Mouse (Mus musculus): ENCODE measurements at regions not wholly inside any gene's neighbourhood (a gene's known extent, or its start where the extent isn't known, plus 50 kb on each side); places are given as distances from the start of the nearest gene placed in this dataset.

DNA sequence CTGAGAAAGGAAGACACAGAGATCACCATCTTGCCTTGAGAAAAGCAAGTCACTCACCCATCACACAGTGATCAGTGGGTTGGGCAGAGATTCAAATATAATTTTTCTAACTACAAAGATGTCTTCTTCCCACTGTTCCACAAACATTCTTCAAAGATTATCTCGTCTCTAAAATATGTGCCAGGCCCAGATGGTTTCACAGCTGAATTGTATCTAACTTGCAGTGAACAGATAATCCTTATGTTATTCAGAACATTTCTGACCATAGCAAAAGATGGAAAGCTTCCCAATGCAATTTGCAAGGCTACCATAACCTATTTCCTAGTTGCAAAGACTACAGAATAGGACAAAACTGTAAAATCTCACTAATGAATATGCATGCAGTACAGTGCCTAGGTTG lies 488.3 kb upstream of the Mpdz start:
- in situ Hi-C loops (cut with MboI; ENCODE audit: low pct_unique_long_range_greater_than_20kb in 1 of 2, low sequenced_read_pairs in 2 of 2, unreplicated experiment in 1 of 2), result no loop called here

DNA sequence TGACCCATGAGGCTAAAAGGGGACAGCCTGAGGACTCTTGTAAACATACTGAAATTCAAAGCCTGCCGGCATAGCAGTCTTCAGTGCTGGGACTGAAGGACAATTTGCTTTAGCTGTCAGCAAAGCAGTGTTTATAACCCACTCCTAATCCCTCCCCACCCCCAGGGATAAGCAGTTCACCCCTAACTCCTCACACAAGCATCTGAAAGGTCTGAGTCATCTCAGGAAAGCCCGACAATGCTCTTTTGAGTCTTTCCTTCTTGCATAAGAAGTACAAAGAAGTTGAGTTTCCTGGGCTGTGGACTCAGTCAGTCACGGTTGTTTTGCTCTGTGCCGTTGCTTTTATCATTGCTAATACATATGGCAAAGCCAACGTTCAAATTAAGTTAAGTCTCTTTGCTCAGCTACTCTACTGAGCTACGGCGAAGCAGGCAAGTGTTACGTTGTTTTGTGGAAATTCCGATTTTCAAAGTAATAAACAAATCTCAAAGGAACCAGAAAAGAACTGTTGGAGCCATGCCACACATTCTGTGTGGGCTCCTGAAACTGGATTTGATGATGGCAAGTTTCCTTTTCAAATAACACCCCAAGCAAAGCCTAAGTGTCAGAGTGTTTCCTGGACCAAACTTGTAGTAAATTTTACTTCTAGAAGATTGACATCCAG lies 486.1 kb upstream of the Mpdz start:
- in situ Hi-C loops (cut with MboI; ENCODE audit: low pct_unique_long_range_greater_than_20kb in 1 of 2, low sequenced_read_pairs in 2 of 2, unreplicated experiment in 1 of 2), result no loop called here

DNA sequence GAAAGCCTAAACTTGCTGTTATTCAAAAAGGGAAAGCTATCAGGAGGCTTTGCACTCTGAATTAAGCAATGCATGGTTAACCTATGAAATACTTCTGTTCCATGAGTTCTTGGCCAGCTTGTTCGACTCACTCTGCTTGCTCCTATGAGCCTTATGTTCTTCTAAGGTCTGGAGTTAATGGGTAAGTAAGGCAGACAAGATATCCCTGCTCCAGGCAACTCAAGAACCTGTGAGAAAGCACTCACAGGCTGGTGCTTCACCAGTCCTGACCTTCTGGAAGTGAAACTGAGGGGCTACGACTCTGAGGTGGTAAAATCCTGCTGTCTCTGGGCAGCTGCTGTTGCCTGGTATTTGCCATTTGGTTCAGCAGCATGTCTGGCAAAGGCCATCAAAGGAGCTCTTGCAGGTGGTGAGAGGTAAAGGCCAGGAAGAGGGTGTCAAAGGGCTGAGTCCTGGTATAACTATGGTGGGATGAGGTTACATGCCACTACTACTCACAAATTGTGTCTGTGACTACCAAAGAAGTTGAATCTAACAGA lies 484.6 kb upstream of the Mpdz start:
- in situ Hi-C loops (cut with MboI; ENCODE audit: low pct_unique_long_range_greater_than_20kb in 1 of 2, low sequenced_read_pairs in 2 of 2, unreplicated experiment in 1 of 2), result no loop called here

DNA sequence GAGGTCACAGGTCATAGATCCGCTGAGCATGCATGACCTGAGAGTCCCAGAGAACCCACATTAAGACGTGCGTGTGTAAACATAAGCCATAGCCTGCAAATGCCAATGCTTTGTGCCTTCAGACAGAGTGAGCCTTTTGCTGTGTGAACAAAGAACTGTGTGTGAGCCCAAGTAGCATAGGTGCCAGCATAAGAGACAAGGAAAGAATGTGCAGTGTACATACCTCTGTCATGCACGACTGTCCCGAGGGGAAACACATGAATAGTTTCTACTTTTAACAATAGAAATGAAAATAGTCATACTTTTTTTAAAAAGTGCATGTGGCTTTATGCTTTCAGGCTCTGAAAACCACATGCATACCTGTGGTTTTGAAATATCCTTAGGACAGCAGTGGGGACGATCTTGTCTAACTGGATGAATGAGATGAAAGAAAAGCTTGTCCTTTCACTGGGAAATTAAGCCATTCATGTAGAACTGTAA lies 484.1 kb upstream of the Mpdz start:
- in situ Hi-C loops (cut with MboI; ENCODE audit: low pct_unique_long_range_greater_than_20kb in 1 of 2, low sequenced_read_pairs in 2 of 2, unreplicated experiment in 1 of 2), result no loop called here

DNA sequence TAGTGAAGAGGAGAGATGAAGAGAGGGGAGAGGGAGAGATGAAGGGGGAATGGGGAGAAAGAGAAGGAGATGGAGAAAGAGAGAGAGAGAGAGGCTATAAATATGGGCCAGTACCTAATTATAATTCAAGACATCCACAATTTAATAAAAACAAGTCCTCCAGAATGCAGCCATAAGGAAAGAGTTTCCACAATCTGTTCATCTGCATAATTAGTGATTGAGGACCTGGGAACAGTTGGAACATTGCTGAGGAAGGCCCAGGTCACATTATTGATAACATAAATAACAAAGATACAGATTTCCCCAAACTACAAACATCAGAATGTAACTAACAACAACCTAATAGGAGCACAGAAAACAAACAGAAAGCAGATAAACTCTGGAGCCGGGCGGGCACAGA lies 483.0 kb upstream of the Mpdz start:
- in situ Hi-C loops (cut with MboI; ENCODE audit: low pct_unique_long_range_greater_than_20kb in 1 of 2, low sequenced_read_pairs in 2 of 2, unreplicated experiment in 1 of 2), result no loop called here

DNA sequence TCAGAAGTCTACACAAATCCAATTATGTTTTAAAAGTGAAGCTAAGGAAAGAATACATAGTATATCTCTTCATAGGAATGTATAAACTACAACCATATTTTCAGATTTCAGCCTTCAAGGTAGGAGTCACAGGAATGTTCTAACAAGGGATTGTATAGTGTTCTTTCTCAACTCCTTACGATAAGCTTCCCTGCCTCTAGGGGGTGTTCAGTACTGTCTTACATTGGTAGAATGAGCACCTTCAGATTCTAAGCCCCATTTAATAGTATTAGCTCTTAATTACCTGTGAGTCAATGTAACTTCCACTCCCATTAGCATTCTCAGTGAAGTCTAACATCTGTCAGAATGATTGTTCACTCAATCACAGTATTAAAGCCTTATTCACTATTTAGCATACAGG lies 481.5 kb upstream of the Mpdz start:
- in situ Hi-C loops (cut with MboI; ENCODE audit: low pct_unique_long_range_greater_than_20kb in 1 of 2, low sequenced_read_pairs in 2 of 2, unreplicated experiment in 1 of 2), result no loop called here

DNA sequence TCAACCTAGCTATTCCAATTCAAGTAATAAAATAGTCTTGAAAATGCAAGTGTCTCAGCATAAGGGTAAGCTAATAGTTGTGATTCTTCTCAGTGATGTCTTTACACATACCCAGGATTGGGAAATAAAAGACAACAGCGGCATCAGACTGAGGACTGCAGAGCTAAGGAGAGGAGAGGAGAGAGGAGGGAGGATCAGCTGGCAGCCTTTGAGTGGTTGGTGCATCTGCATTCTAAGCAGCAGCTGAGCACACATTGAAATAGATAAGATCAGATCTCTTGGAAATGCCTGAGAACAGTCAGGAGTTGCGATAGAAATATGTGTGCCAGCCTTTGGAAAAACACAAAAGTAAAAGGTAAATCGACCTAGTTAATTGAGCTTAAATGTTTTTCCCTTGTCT lies 480.3 kb upstream of the Mpdz start:
- in situ Hi-C loops (cut with MboI; ENCODE audit: low pct_unique_long_range_greater_than_20kb in 1 of 2, low sequenced_read_pairs in 2 of 2, unreplicated experiment in 1 of 2), result no loop called here

DNA sequence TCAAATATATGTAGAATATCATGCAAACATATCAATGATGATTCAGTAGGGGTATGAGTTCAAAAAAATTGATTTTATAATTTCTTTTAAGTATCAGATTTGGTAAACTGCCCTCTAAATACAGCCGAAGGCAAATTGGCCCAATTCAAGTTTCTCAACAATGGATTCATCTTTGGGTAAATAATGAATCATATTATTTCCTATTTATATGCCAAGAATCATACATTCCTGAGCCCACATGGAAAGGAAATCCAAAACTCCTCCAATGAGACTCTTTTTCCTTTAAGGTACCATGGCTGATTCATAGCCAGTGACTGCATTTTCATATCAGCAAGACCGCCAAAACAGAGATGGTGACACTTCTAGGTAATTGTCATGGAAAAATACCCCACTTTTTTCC lies 472.4 kb upstream of the Mpdz start:
- in situ Hi-C loops (cut with MboI; ENCODE audit: low pct_unique_long_range_greater_than_20kb in 1 of 2, low sequenced_read_pairs in 2 of 2, unreplicated experiment in 1 of 2), result no loop called here

DNA sequence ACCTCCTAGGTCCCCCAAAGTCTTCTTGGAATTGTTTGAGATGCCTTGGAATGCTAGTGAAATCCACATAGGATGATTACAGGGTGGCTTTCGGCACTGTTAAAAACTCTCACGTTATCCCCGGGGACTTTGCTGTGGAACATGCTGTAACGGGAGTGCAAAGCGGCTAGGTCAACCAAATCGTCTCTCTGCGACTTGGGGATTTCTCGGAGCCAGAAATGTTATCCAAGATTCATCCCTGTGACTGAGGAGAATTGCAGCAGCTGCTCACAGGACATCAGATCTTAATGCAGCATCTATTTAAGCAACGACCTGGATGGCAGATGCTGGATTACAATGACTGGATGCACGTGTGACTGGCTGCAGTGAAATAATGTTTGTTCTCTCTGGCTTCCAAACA lies 470.7 kb upstream of the Mpdz start:
- in situ Hi-C loops (cut with MboI; ENCODE audit: low pct_unique_long_range_greater_than_20kb in 1 of 2, low sequenced_read_pairs in 2 of 2, unreplicated experiment in 1 of 2), result no loop called here

DNA sequence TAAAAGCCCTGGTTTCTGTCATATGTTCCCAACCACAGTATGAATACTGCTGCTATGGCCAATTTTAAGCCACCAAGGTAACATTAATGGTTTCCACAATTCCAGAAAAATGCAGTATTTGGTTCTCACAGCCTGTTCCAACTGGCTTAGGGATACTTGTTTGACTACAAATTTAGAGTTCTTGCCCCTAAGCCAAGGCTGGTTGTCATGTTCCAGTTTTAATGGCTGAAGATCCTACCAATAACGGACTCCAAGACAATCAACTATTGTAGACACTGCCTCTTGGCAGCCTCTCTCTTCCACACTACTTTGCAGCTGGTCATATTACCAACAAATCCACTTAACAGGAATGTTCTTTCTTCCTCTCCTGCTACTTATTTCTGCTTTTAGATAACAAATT lies 470.0 kb upstream of the Mpdz start:
- in situ Hi-C loops (cut with MboI; ENCODE audit: low pct_unique_long_range_greater_than_20kb in 1 of 2, low sequenced_read_pairs in 2 of 2, unreplicated experiment in 1 of 2), result no loop called here

DNA sequence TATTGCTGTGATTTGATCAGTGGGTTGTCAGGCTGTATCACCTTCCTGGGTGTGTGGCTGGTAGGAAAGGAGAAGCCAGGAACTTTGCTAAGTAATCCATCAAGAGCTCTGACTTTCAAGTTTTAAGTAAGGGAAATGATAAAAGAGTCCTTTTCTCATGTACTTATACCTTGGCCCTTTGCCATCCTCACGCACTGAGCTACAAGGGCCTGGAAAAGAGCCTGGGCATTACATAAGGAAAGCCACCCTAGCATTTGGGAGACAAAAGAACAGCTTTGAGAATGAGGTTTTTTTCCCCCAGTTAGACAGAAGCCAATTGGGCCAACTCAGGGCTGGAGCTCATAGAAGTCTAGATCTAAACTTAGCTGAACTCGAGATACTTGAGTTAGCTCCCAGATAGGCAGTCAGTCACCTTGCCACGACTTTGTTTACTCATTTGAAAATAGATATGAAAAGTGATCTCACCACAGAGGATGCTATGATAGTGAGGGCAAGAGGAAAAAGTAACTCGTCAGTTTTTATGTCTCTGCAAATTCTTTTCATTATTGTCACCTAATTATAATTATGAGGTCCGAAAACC lies 457.4 kb upstream of the Mpdz start:
- in situ Hi-C loops (cut with MboI; ENCODE audit: low pct_unique_long_range_greater_than_20kb in 1 of 2, low sequenced_read_pairs in 2 of 2, unreplicated experiment in 1 of 2), result no loop called here

DNA sequence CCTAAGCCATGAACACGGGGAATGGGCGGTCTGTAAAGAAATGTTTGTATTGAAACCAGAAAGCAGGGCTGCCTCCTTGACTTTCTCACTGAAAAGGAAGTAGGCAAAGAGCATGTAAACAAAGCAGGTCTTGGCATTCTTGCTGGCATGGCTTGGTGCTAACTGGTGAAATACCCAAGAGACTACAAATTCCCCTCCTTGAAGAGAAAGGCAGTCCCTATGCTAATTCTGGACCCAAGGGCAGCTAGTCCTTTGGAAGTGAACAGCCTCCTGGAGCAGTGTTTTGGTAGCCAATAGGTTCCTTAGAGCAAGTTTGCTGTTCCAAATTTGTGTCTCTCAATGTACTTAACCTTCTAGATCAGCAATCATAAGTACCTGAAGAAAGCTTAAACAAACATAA lies 456.0 kb upstream of the Mpdz start:
- in situ Hi-C loops (cut with MboI; ENCODE audit: low pct_unique_long_range_greater_than_20kb in 1 of 2, low sequenced_read_pairs in 2 of 2, unreplicated experiment in 1 of 2), result no loop called here

DNA sequence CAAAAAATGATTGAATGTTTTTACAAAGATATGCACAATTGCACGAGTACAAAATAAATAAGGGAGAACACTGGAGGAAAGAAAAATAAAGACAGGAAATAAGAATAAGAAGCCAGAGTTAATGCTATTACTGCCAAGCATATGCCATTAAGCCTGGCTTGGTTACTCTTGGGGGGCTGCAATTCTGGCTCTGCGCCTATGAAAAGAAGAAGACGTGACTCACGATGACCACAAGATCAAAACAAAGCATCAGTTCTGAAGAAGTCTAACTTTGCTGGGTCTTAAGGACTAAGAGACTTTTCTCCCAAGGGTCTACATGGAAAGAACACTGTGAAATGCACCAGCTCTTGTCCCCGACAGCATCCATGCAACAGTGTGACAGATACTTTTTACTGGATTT lies 454.8 kb upstream of the Mpdz start:
- in situ Hi-C loops (cut with MboI; ENCODE audit: low pct_unique_long_range_greater_than_20kb in 1 of 2, low sequenced_read_pairs in 2 of 2, unreplicated experiment in 1 of 2), result no loop called here

DNA sequence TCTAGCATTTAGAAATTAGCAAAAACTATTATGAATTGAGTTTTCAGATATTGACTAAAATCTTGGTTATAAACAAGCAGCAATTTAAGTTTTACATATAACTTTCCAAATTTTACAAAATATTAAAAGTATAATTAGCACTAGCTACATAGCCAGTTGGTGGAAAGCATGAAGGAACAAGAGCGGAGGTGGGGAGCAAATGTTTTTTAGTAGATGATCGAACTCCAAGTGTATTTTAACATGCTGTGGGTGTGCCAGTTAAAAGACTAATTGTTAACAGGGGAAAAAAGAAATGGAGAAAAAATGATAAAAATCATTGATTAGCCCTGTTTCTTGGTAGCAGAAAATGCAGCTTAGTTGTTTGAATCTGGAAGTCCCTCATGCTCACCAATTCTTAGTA lies 426.3 kb upstream of the Mpdz start:
- in situ Hi-C loops (cut with MboI; ENCODE audit: low pct_unique_long_range_greater_than_20kb in 1 of 2, low sequenced_read_pairs in 2 of 2, unreplicated experiment in 1 of 2), result no loop called here

DNA sequence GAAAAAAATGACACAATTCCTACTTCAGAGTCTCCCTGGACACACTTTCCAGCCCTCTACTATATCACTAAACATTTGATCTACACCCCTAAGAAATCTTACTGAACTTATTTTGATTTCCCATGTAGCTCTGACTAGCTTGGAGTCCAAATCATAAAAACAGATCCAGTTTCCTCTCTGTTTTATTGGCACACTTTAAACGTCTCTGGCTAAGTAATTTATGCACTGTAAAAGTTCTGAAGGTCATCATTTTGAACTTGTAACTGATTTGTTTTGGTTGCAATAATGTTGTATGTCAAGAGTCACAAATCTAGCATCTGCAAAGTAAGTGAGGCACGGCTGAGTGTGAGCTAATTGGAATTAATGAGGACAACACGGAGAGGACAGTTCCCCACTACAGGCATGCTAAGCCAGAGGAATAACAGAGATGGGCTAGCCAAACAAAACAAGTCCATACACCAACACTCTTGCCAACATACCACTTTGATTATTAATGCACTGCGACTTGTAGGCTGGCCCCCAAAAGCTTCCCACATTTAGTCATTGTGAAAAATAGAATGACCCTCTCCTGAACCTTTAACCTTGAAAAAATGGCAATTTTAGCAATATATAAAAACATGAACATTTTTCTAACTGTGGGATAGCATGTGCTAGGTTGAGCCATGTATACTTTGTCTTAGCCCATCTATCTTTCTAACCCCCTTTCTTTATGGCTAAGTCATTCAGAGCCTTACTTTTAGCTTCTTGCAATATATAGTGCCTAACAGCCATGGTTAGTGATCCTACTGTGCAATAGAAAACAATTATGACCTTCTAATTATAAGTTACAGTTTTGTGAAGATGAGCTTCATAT lies 399.3 kb upstream of the Mpdz start:
- in situ Hi-C loops (cut with MboI; ENCODE audit: low pct_unique_long_range_greater_than_20kb in 1 of 2, low sequenced_read_pairs in 2 of 2, unreplicated experiment in 1 of 2), result no loop called here

DNA sequence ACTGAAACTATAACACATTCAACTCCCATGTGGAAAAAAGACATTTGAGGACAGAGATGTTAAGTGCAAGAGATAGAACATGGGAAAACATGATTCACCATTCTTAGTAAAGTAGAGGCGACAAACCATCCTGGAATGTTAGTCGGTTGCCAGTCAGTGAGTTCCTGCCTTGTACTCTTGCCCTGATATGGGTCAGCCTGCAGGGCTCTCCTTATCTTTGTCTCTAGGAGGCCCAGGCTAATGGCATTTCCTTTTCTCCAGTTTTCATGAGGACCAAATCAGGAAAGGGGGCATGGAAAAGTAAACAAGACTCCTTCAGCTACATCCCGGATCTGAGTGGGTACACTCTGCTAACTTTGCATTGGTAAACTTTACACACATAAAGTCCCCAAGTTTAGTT lies 387.4 kb upstream of the Mpdz start:
- in situ Hi-C loops (cut with MboI; ENCODE audit: low pct_unique_long_range_greater_than_20kb in 1 of 2, low sequenced_read_pairs in 2 of 2, unreplicated experiment in 1 of 2), result no loop called here

DNA sequence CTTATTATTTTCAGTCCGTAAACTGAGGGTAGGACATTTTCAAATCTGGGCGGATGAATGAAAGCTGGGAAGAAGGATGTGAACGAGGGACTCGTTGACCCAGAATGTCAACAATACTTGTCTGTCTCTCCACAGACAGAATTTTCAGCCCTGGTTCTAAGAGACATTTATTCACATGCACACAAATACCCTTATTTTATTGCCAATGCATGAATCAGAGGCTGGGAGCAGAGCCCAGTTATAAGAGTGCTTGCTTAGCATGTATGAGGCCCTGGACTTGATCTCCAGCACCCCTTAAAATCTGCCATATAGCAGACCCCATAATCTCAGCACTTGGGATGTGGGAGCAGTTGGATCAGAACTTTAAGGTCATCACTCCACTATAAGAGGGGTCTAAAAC lies 384.8 kb upstream of the Mpdz start:
- in situ Hi-C loops (cut with MboI; ENCODE audit: low pct_unique_long_range_greater_than_20kb in 1 of 2, low sequenced_read_pairs in 2 of 2, unreplicated experiment in 1 of 2), result no loop called here

DNA sequence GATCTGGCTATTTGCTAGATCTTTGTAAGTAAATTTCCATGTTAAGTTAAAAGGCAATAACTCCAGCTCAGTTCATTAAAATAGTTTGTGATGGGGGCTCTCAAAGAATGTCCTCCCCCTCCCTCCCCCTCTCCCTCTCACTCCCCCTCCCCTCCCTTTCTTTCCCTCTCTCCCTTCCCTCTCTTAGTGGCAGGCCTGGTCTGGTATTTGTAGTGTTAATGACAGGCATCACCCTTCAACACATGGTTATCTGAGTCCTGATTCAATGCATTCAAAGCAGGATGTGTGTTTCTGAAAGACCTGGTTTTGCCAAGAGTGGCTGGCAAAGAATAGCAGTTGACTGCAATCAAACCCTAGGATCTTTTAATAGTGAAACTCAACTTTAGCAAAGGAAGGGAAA lies 383.4 kb upstream of the Mpdz start:
- in situ Hi-C loops (cut with MboI; ENCODE audit: low pct_unique_long_range_greater_than_20kb in 1 of 2, low sequenced_read_pairs in 2 of 2, unreplicated experiment in 1 of 2), result no loop called here

DNA sequence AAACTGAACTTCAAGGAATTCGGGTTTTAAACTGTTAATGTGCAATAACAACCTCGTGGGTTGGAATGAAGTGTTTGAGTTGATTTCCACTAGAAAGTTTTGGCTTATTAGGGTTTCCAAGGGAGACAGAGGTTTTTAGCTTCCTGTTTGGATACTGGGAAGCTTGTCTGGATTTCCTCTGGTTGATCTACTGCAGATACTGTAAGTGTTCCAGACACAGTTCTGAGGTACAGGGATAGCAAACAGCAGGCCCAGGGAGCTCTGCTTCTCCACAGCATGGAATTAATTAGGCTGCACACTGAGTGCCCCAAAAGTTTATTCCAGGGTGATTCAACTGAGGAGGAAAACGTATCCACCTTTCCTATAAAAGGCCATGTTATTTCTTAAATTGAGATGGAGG lies 381.0 kb upstream of the Mpdz start:
- in situ Hi-C loops (cut with MboI; ENCODE audit: low pct_unique_long_range_greater_than_20kb in 1 of 2, low sequenced_read_pairs in 2 of 2, unreplicated experiment in 1 of 2), result no loop called here

DNA sequence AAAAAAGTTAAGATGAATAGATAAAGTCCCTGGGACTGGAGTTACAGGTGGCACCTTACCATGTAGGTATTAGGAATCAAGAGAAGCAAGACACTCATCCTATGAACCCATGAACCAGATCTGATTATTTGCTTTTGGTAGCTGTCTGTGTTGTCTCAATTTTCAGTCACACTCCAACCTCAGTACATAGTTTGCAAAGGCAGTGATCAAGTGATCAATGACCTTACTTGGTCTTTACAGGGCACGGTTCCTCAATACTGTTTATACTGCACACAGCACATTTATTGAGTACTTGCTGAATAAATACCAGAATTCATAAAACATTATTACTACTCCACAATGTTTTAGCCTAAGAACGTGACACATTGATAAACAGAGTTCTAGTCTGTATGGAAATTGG lies 346.7 kb upstream of the Mpdz start:
- in situ Hi-C loops (cut with MboI; ENCODE audit: low pct_unique_long_range_greater_than_20kb in 1 of 2, low sequenced_read_pairs in 2 of 2, unreplicated experiment in 1 of 2), result no loop called here
